Mouse (Mus musculus) WW6 (cell line): ENCODE data around the gene Orai2.
"Not testable (repeated sequence)": the region's sequence is repeated elsewhere in the genome, so short reads cannot be mapped to it uniquely, and the experiment has no call there.

Experiments
- DNase-seq: peaks from one replicate; pipeline ENCODE4 v3.0.0-alpha.2; 2013; ENCODE audit warnings: low read depth, low spot score

Gene Orai2

GRCm38 (mm10) chr5:136137658-136138274 is 32.7 kb downstream of the Orai2 start:
- no peak for DNase-seq

- DNase-seq: no peak
These were observed 34.1 kb downstream of the Orai2 start for GRCm38 (mm10) chr5:136136292-136136990.

GRCm38 (mm10) chr5:136135571-136136291 is 34.8 kb downstream of the Orai2 start, which contains the start of the genes Lrwd1 and Alkbh4:
TSS of gene Lrwd1 (minus strand) at chr5:136136074.
TSS of gene Alkbh4 (plus strand) at chr5:136136146.
- peak; percentile 92 for DNase-seq

GRCm38 (mm10) chr5:136122165-136122564 is 48.3 kb downstream of the Orai2 start:
- DNase-seq: no peak

- DNase-seq: no peak
These were observed 53.8 kb downstream of the Orai2 start for GRCm38 (mm10) chr5:136116784-136117112.

GRCm38 (mm10) chr5:136115891-136116783 is 54.4 kb downstream of the Orai2 start, which contains the start of gene Polr2j:
TSS of gene Polr2j (plus strand) at chr5:136116631.
- peak; percentile 87 for DNase-seq

GRCm38 (mm10) chr5:136113546-136113945 is 57.0 kb downstream of the Orai2 start:
- not testable (repeated sequence) for DNase-seq

- DNase-seq: no peak
These were observed 61.5 kb downstream of the Orai2 start for GRCm38 (mm10) chr5:136109042-136109441.

- no peak for DNase-seq
These were observed 62.0 kb downstream of the Orai2 start for GRCm38 (mm10) chr5:136108486-136108885.

GRCm38 (mm10) chr5:136104511-136104910 is 66.0 kb downstream of the Orai2 start:
- peak; percentile 82 for DNase-seq

GRCm38 (mm10) chr5:136102099-136102820 is 68.3 kb downstream of the Orai2 start:
- DNase-seq: peak; percentile 92

GRCm38 (mm10) chr5:136098536-136098935 is 72.0 kb downstream of the Orai2 start:
- DNase-seq: no peak
